Mouse (Mus musculus): ENCODE data around the gene Retreg1.
A peak's percentile ranks its signal among the peaks of the same experiment; 100 is the strongest.
"Not testable (repeated sequence)": the region's sequence is repeated elsewhere in the genome, so short reads cannot be mapped to it uniquely, and the experiment has no call there.

The Retreg1 gene

GRCm38 (mm10) chr15:25947383-25947782 is 104.4 kb downstream of the Retreg1 start:
- DNase-seq (ENCODE audit: low spot score), result no peak

DNA sequence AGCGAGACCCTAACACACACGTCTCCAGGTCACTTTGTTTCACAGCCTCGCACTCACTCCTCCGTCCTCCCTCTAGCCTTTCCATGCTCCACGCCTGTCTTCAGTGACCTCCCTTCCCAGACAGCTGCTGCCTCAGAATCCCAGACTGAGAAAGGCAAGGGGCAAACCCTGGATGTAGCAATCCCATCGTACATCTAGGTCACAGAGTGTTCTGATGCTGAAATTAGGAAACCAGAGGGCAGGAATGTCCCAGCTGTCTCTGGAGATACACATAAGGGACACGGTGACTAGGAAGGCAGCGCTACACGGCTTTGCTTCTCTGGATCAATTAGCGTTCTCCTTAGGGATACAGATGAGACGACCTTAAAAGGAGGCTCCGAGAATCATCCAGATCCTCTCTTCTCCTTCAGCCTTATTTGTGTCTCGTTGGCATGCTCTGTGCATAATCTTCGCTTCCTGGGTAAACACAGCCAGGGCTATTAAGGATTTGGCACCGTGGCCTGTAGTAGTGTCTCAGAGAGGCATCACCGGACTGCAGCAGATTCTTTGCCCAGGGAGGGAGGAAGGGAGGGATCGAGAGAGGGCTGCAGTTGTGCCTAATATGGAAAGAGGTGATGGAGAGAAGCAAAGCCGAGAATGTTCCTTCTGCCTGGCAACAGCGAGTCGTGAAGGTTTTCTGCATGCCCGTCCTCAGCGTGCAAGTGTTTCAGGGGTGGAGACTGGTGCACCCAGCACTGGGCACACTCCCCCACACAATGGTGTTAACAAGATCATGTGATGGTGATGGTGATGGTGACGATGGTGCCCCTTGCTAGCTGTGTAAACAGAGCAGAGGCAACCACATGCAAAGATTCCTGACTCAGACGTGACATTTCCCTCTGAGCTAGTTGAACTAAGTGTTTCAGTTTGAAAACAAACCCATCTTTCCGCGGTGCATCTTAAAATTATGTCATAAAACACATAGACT is 105.6 kb downstream of the Retreg1 start:
- DNase-seq (ENCODE audit: low spot score), result no peak

- DNase-seq (ENCODE audit: low spot score), result no peak
Measured at GRCm38 (mm10) chr15:25949696-25950095, 106.7 kb downstream of the Retreg1 start.

- DNase-seq (ENCODE audit: low spot score), result no peak
Measured at GRCm38 (mm10) chr15:25950584-25950983, 107.6 kb downstream of the Retreg1 start.

DNA sequence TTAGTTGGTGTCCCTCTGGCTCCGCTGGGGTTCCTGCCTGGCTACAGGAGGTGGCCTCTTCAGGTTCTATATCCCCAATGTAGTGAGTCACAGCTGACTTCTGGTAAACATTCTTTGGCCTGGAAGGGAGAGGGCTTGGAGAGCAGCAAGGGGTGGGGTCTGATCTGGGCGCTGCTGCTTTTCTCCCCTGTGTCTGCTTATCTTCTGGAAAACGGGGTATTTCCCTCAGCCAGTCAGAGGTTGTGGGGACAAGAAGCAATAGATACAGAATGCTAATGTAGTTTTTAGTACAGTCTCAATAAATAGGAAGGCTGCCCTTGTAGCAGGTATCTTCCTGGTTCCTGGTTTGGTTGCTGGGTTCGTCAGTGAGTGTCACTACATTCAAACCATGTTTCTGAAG is 108.1 kb downstream of the Retreg1 start:
- DNase-seq (ENCODE audit: low spot score), result no peak

DNA sequence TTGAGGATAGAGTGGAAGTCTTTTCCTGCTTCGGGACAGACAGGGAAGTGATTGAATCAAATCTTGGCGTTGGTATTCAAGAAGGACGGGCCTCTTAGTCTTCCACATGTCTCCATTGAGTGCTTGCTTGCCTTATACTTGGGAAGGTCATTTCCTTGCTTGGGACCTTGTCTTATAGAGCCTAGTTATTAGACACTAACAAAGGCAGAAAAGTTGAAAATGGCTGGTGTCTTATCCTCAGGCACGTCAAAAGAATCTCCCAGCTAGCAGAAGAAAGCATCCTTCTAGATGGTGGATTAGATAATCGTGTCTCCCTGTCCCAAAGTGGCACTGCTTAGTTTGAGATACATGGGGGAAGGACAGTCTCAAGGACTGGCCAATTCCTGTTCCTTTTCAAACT is 113.0 kb downstream of the Retreg1 start:
- DNase-seq (ENCODE audit: low spot score), result no peak

GRCm38 (mm10) chr15:25956422-25957117 is 113.6 kb downstream of the Retreg1 start:
- DNase-seq (ENCODE audit: low spot score), result no peak

DNA sequence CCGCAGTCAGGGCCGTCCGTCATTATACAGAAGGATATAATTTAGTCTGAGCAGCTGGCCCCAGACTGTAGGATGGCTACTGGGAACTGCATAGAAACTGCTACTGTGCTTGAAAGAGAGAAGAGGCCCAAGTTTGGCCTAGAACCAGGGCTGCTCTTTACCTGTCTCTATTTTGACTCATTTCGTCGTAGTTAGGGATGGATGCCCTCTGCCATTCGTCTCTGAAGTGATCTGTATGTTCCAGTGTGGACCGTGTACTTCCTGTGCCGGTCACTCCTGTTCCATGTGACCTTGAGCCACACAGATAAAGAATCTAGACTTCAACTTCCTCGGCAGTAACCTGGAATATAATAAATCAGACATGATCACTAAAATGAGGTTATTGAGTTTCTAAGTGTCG is 114.7 kb downstream of the Retreg1 start:
- DNase-seq (ENCODE audit: low spot score), result no peak

DNA sequence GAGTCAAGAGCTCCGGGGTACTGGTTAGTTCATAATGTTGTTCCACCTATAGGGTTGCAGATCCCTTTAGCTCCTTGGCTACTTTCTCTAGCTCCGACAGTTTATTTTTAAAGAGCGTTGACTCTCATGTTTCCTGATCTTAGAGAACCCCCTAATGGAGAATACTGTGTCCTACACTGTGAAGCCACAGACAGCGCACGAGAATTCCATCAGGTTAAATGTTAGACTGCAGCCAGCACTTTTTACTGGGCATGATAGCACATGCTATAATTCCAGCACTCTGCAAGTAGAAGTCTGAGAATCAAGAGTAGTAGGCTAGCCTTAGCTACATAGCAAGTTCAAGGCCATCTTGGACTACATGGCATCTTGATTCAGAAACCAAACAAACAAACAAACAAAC is 116.4 kb downstream of the Retreg1 start:
- DNase-seq (ENCODE audit: low spot score), result no peak

- DNase-seq (ENCODE audit: low spot score), result no peak
Measured at GRCm38 (mm10) chr15:25960231-25960630, 117.3 kb downstream of the Retreg1 start.

- DNase-seq (ENCODE audit: low spot score), result no peak
Measured at GRCm38 (mm10) chr15:25966220-25966774, 123.3 kb downstream of the Retreg1 start.

- DNase-seq (ENCODE audit: low spot score), result no peak
Measured at GRCm38 (mm10) chr15:25971596-25971995, 128.6 kb downstream of the Retreg1 start.

- DNase-seq (ENCODE audit: low spot score), result no peak
Measured at GRCm38 (mm10) chr15:25972758-25973157, 129.8 kb downstream of the Retreg1 start.

DNA sequence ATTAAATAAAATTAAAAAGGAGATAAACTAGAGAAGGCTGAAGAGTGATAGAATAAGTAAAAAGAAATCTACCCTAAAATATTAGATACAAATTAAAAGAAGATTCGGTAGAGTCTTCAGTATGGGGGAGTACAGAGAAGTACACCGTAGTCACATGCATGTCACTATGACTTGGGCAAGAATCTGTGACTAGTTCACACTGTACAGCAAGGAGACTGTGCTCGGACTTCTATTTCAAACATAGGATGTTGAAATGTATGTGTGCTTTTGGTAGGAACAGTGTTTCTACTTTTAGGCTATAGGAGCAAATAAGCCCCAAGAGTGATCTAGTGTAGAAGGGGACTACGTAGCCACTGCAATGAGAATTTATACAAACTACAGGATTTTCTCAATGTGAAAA is 131.4 kb downstream of the Retreg1 start:
- DNase-seq (ENCODE audit: low spot score), result no peak

DNA sequence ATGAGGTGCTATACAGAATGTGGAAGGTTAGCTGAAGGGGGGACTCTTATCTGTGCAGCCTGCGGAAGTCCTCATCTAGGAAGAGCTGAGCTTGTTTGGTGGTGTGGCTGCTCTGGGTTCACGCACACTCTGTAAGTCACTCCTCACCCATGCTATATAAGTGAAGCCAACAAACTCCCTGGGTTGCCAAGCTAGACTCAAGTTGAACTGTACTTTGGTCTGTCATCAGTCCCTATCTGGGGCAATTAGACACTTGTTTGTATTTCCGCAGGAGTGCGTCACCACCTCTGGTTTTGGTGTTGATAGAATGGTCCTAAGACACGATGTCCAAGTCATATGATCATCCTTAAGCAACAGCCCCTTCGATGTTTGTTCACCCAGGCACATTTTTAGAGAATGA is 132.8 kb downstream of the Retreg1 start:
- no peak for DNase-seq (ENCODE audit: low spot score)

DNA sequence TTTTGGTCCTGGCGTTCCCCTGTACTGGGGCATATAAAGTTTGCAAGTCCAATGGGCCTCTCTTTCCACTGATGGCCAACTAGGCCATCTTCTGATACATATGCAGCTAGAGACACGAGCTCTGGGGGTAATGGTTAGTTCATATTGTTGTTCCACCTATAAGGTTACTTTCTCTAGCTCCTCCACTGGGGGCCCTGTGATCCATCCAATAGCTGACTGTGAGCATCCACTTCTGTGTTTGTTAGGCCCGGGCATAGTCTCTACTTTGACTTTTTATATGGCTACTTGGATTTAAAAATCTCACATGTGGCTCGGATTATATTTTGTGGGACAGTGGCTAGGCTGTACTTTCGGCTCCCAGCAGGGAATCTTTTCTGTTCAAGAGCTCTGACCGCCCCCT is 140.6 kb downstream of the Retreg1 start:
- DNase-seq (ENCODE audit: low spot score), result not testable (repeated sequence)

GRCm38 (mm10) chr15:25984067-25984733 is 141.2 kb downstream of the Retreg1 start, which contains the start of gene Zfp622:
Gene Zfp622, plus strand, starts transcription at chr15:25984366.
- peak; percentile 91 for DNase-seq (ENCODE audit: low spot score)

DNA sequence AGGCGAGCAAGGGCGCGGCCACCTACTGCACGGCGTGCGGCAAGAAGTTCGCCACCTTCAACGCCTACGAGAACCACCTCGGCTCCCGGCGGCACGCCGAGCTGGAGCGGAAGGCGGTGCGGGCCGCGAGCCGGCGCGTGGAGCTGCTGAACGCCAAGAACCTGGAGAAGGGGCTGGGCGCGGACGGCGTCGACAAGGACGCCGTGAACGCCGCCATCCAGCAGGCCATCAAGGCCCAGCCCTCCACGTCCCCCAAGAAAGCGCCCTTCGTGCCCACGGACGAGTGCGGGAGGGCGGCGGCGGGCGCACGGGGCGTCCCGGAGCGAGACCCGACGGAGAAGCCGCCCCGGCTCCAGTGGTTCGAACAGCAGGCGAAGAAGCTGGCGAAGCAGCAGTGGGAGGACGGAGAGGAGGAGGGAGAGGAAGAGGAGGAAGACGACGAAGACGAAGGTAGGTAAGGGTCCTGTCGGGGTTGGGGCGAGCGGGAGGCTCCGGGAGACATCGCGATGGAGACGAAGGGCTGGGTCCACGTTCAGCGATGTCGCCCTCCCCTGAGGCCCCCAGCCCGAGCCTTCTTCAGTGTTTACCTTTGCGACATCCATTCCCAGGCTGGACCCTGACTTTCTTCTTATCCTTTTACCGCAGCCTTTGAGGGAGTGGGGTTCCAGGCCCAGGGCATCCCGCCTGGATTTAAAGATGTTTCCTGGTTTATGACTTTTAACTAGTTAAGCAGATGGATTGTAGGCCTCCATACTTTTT is 141.9 kb downstream of the Retreg1 start:
- peak; percentile 9 for DNase-seq (ENCODE audit: low spot score)

DNA sequence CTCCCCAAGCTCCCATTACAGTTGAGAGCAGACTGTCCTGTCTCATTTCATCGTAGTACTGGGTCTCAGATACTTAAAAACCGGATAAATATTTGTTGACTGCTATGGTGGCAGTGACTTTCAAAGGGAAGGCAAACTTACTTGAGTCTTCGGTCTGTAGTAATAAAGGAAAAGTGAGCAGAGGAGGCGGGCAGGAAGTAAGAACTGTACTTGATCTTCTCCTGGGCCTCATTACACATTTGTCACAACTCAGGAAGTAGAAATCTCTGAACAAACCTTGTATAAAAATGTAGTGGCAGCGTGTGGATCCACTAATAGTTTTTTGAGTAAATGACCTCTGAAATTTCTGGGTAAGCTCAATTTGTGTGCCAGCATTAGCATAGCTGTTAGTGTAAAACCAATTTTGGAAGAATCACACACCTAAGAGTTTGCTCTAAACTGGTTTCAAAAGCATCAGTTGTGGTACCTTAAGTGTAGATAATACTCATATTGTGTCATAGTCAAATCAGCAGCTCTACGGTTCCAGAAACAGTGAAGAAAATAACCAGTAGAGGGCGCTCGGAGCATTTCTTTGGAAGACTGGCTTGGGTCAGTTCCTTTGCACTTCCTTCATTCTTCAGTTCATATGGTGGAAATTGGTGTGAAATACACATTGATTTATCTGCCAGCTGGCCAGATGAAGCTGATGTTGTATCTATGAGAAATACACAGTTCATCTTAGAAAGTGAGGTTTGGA is 150.2 kb downstream of the Retreg1 start:
- DNase-seq (ENCODE audit: low spot score), result no peak

GRCm38 (mm10) chr15:25995521-25995920 is 152.5 kb downstream of the Retreg1 start:
- DNase-seq (ENCODE audit: low spot score), result no peak

- DNase-seq (ENCODE audit: low spot score), result not testable (repeated sequence)
Measured at GRCm38 (mm10) chr15:25999545-25999944, 156.6 kb downstream of the Retreg1 start.

Data from ovary, postnatal 36 days (tissue).